In the genomic region with DNA sequence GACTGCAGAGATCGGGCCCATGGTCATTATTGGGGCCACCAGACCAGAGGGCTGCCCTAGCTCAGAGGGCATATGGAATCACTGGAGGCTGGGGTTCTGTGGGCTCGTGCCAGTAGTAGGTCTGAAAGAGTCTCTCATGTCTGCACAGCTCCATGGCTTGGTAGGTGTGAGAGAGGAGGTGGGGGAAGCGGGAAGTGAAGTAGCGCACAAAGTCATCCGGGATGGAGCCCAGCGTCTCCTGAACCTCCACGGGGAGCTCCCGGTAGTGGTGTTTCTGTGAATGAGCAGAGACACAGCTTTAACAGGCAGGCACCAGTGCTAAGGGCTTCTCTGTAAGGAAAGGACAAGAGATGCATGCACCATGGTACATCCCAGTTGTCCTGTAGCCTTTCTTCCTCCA, we compare ENCODE assay signal across 13 mouse cellular contexts. TPM values are rescaled to one million over a fixed set of nuclear protein-coding genes. Genes with fewer than 3 reads are reported as not detected.
"Had no signal": no experiment of that assay in that cellular context is flagged by ENCODE, and none has a peak within 500 bp of the region (broad histone marks: within the 10 kb centered on the region; RNA-seq: fewer than 3 reads in every experiment).

No protein-coding gene starts in this region.

- DNase-seq: retina, postnatal 1 day; right cerebral cortex, adult 18-20 months; right cerebral cortex, postnatal 14 days; right cerebral cortex, postnatal 25 days; right cerebral cortex, postnatal 4 days; spleen, adult 18-20 months; thymus, adult 18-20 months; thymus, adult 2 months; thymus, postnatal 14 days; thymus, postnatal 25 days; thymus, postnatal 36 days; thymus, postnatal 4 days had no signal

RNA-seq across cellular contexts. Expression of a gene that starts 33.2 kb away (rescaled TPM):
- total RNA-seq: neutrophil, adult 5-6 weeks had no signal
